Mouse (Mus musculus): ENCODE measurements around the gene Ispd.

Ispd gene

DNA sequence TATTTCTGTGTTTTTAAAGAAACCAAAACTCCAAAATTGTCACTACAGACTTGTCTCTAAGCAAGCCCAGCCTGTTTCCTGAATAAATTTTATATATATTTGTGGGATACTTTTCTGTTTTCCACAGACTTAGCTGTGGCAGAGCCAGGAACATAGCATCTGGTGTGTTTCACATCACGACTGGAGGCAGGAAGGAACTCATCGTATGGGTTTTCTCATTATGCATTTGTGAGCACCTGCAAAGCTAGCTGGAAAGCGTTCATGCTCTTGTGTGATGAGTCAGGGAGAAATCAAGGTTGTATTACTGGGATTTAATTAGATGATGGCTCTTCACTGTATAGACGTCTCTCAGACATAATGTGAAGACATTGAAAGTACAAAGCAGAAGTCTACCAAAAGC is 90.2 kb downstream of the Ispd start:
- DNase-seq, result peak; percentile 11

- no peak for DNase-seq
These were observed 92.9 kb downstream of the Ispd start for GRCm38 (mm10) chr12:36474171-36474570.

DNA sequence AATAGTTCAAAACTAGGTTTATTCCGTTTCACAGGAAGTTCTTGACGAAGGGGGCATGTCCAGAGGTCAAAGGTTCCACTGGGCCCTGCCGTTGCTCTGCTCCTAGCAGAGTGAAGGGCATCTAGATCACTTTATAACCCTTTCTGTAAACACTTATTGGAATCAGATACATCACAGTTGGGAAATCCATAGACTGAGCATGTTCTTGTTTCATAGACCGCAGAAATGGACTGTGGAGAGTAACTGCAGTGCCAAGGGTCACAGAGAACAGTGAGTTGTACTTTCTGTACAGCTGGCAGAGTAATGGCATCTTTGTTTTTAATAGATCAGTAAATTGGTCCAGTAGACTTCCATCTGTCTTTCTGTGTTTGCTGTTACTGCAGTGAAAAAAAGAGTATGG is 94.0 kb downstream of the Ispd start:
- no peak for DNase-seq

- DNase-seq, result no peak
These were observed 95.2 kb downstream of the Ispd start for GRCm38 (mm10) chr12:36476476-36476875.

DNA sequence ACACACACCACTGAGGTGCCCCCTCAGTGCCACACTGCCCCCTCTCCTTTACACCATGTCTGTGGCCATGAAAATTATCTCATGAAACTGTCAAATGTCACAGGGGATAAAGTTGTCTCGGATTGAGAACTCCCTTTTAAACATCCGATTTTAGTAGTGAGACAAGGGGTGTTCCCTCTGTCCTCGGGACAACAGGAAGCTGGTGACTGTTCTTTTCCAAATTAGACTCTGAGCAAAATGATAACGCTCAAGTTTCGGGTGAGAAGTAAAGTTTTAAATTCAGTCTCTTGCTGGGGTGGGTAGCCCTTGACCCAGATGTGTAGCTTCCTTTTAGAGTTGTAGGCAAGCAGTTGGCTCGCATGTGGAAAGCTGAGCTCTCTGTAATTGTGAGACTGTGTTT is 96.3 kb downstream of the Ispd start:
- no peak for DNase-seq

DNA sequence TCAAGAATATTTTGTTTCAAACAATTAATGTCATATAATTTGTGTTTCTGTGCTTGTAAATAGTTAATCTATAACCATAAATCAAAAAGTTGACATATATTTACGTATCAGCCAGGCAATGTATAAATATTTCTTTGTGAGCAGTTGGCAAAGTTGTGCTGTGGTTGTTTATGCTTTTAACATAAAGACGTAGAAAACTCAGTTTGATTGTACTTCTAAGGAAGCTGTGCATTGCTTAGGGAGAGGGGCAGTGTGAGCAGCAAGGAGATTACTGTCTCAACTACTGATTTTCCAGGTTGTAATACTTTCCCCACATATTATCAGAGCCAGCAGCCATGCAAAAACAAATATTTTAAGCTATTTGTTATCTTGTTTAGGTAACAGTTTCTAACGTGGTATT is 96.7 kb downstream of the Ispd start:
- DNase-seq, result no peak

GRCm38 (mm10) chr12:36481742-36482141 is 100.5 kb downstream of the Ispd start:
- DNase-seq, result no peak

DNA sequence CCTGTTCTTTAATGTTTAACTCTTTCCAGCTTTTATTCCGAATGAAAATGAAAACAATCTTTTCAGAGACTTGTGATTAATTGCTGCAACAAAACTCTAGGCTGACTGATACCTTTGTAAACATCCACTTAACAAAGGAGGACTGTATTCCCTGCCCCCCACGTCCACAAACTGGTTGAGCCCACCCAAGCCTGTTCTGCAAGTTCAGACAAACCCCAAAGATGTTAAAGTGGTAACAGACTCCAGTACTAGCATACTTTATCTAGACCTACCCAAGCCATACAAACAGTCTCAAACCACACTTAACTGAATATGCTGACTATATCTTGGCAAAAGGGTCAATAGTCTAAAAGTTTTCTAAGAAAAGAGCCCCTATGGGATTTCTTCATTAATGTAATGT is 102.1 kb downstream of the Ispd start:
- no peak for DNase-seq

DNA sequence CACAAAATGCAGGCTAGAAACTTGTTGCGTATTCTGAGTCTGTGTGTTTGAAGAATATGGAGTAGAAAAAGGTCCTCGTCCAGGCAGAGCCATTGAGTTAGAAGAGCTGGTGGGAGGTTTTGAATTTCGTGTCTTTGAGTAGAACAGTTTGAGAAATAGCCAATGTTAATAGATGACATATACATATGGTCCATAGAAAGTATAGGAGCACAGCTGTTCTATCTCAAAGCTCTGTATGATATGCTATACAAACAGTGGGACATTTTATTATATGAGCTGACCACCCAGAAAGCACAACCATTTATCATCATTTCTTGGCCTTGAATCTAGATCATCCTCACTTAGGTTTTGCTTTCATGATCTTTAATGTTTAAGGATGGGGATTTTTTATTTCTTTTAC is 116.3 kb downstream of the Ispd start:
- DNase-seq, result no peak

DNA sequence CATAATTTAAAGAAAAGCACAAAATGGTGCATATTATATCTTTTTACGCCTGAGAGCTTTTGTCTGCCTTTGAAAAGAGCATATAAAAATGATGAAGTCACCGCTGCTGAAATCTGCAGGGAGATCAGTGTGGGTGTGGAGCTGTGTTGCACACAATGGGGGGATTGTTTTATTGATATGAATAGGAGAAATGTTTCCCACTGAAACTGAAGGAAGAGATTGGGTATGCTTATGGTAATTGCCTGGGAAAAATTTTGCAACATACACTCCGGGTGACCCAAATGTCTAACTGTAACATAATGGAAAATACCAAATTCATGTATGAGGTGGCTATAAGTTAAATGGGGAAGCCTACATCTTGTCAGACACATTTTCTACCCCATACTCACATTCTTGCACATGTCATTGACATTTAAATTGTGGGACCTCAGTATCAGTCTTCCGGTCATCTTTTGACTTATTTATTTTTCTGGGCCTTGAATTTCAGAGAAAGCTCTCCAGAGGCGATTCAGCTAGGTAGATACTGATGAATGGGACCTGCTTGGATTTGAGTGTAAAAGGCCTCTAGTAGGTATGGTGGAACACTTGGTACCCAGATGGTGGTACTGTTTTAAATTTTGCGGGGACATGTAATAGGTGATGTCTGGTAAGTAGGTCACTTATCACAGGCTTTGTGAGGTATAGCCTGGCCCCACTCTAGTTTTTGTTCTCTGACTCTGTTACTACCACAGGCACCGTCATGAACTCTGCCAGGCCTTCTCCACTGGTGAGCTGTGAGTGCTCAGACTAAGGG is 126.1 kb downstream of the Ispd start:
- no peak for DNase-seq

GRCm38 (mm10) chr12:36509954-36510642 is 128.8 kb downstream of the Ispd start:
- no peak for DNase-seq

DNA sequence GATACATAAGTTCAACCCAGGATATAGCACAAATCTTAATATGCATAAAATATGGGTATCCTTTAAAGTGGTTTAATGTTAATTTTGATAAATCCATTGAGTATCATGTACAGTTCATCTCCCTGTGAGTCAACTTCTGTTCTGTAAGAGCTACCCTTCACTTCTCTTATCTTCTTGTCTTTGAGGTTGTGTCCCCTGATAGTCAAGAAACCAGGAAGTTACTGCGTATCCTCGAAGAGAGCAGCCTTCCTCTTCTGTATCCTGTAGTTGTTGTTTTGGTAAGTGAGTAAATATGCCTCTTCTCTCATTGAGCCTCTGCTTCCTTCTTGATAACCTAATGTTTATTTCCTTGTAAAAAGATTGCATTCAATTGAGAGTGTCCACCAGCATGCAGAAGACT is 140.5 kb downstream of the Ispd start:
- DNase-seq, result no peak

GRCm38 (mm10) chr12:36523515-36523914 is 142.3 kb downstream of the Ispd start:
- no peak for DNase-seq

- no peak for DNase-seq
These were observed 149.7 kb downstream of the Ispd start for GRCm38 (mm10) chr12:36530920-36531319.

GRCm38 (mm10) chr12:36531421-36532072 is 150.3 kb downstream of the Ispd start:
- no peak for DNase-seq

DNA sequence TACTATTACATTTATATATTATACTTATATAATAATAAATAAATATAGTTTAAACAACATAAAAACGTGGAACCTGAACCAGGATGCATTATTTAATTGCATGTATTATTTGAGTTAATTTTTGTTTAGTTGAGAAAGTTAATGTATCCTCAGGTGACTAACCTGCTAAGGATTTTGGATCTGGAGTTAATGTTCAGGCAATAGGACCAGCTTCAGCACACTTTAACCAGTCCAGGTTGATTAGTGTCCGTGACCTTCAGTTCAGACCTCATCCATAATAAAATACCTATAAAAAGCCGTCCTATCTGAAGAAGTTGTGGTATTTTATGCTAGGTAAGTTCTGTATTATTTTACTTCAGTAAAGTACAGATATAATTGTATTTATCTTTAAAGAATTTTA is 151.3 kb downstream of the Ispd start:
- DNase-seq, result no peak

- DNase-seq, result no peak
These were observed 152.1 kb downstream of the Ispd start for GRCm38 (mm10) chr12:36533160-36533900.

DNA sequence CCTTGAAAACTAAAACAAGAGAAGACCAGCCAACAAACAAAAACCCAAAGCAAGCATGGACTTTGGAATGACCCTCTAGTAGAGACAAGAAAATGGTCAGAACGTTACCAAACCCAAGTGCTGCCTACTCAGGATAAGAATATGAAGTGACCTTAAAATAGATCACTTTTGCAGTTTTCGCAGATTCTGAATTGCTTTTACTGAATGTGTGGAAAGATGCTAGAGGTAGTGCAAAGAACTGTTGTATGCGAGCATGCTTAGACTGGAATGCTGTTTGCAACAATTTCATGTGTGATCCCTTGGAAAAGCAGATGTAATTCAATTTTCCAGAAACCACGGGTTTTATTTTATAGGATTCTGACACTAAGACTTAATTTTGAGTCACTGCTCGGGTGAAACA is 153.3 kb downstream of the Ispd start:
- DNase-seq, result no peak

- DNase-seq, result no peak
These were observed 164.1 kb downstream of the Ispd start for GRCm38 (mm10) chr12:36545318-36545717.

- no peak for DNase-seq
These were observed 168.2 kb downstream of the Ispd start for GRCm38 (mm10) chr12:36549474-36549873.

- DNase-seq, result no peak
These were observed 173.4 kb downstream of the Ispd start for GRCm38 (mm10) chr12:36554697-36555096.

- no peak for DNase-seq
These were observed 182.9 kb downstream of the Ispd start for GRCm38 (mm10) chr12:36564146-36564545.

DNA sequence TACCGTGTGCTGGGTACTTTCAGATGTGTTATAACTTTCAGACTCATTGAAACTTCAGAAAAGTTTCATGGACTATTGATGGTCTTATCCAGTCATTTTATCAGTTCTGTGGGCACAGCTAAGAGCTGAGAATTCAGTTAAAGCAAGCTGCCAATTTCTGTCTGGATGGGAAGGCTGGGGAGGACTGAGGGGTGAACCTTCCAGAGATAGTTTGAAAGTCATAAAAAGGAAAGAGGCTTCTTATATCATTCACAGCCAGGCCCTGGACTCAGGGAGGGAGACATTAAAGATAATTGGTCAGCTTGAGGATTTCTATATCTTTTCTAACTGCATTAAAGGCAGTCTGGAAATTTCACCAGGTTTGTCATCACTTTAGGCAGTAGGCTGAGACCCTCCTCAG is 185.7 kb downstream of the Ispd start:
- no peak for DNase-seq
